Mouse (Mus musculus): ENCODE data around the gene Krt36.

DNA sequence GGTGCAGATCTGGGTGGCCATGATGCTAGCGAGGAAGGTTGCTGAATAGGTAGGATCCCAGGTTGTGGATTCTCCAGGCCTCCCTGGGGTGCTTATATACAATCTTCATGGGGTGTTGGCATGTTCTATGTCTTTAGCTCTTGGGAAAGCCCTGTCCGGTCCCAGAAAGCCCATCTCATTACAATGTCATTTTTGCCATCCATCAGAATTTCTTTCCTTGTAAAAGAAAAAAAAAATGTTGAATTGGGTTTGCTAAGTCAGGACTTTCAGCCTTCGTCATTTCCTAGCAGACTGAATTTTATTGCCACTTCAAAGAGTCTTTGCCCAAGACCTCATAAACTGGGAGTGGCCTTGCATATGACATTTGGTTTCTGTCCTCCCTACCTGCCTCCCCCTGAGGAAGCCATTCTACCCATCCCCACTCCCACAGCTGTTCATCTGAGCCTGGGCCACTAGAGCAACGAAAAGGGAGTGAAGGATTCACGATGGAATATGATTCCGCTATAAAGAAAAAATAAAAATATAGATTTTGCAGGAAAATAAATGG lies at the start of gene Krt36:
- no peak for TF ChIP-seq POLR2A (IDR thresholded peaks at IDR 0.05; ENCODE audit: control insufficient read depth in 1 of 2, insufficient read depth in 1 of 2, low read depth in 1 of 2, low read length in 2 of 2, poor library complexity in 1 of 2)
- no peak for TF ChIP-seq CTCF (IDR thresholded peaks at IDR 0.05 in 2 of 3, conservative IDR thresholded peaks at IDR 0.05 in 1 of 3; ENCODE audit: control insufficient read depth in 1 of 3, insufficient read depth in 1 of 3, low read depth in 2 of 3, low read length in 3 of 3, poor library complexity in 1 of 3, severe bottlenecking in 1 of 3)
- no peak for TF ChIP-seq RAD21 (IDR thresholded peaks at IDR 0.05; ENCODE audit: low read depth, low read length)
- no peak for TF ChIP-seq CHD2 (IDR thresholded peaks at IDR 0.05; ENCODE audit: low read length)
- TF ChIP-seq NRF1 (IDR thresholded peaks at IDR 0.05; ENCODE audit: insufficient read depth, low read depth, low read length, poor library complexity, severe bottlenecking) = no peak
- TF ChIP-seq MEF2A (IDR thresholded peaks at IDR 0.05; ENCODE audit: extremely low read depth, insufficient replicate concordance, low read depth, low read length, poor library complexity, severe bottlenecking) = no peak
- TF ChIP-seq JUND (IDR thresholded peaks at IDR 0.05; ENCODE audit: low read depth, low read length) = no peak
